Mouse (Mus musculus): ENCODE results near the gene Rab3b.

Gene Rab3b

GRCm38 (mm10) chr4:108878963-108879822, at the start of gene Rab3b:
Rab3b (plus strand) TSS chr4:108879063.
- no peak for DNase-seq (ENCODE audit: low spot score)

- peak; percentile 45 for DNase-seq (ENCODE audit: low spot score)
Observed at GRCm38 (mm10) chr4:108830698-108831097, 48.2 kb upstream of the Rab3b start.

GRCm38 (mm10) chr4:108832916-108833827, 45.7 kb upstream of the Rab3b start, which contains the start of gene Btf3l4:
Btf3l4 (minus strand) TSS chr4:108833614.
- peak; percentile 93 for DNase-seq (ENCODE audit: low spot score)

- DNase-seq (ENCODE audit: low spot score) = no peak
Observed at GRCm38 (mm10) chr4:108833828-108834114, 45.1 kb upstream of the Rab3b start.

- peak; percentile 92 for DNase-seq (ENCODE audit: low spot score)
Observed at GRCm38 (mm10) chr4:108834115-108834970, 44.5 kb upstream of the Rab3b start, which contains the start of gene Txndc12. Txndc12 (plus strand) TSS chr4:108834601.

GRCm38 (mm10) chr4:108834971-108835311, 43.9 kb upstream of the Rab3b start:
- no peak for DNase-seq (ENCODE audit: low spot score)

- no peak for DNase-seq (ENCODE audit: low spot score)
Observed at GRCm38 (mm10) chr4:108835496-108835895, 43.4 kb upstream of the Rab3b start.

GRCm38 (mm10) chr4:108838031-108838430, 40.8 kb upstream of the Rab3b start:
- DNase-seq (ENCODE audit: low spot score) = peak; percentile 20

GRCm38 (mm10) chr4:108841920-108842578, 36.8 kb upstream of the Rab3b start:
- DNase-seq (ENCODE audit: low spot score) = no peak

GRCm38 (mm10) chr4:108843336-108843735, 35.5 kb upstream of the Rab3b start:
- no peak for DNase-seq (ENCODE audit: low spot score)

- DNase-seq (ENCODE audit: low spot score) = no peak
Observed at GRCm38 (mm10) chr4:108845824-108846569, 32.9 kb upstream of the Rab3b start.

GRCm38 (mm10) chr4:108847715-108848504, 31.0 kb upstream of the Rab3b start, which contains the start of gene Kti12:
Kti12 (plus strand) TSS chr4:108847785.
- peak; percentile 91 for DNase-seq (ENCODE audit: low spot score)

- peak; percentile 31 for DNase-seq (ENCODE audit: low spot score)
Observed at GRCm38 (mm10) chr4:108848505-108848848, 30.4 kb upstream of the Rab3b start, which contains the start of gene A730015C16Rik. A730015C16Rik (minus strand) TSS chr4:108848619.

GRCm38 (mm10) chr4:108866806-108867205, 12.1 kb upstream of the Rab3b start:
- no peak for DNase-seq (ENCODE audit: low spot score)

GRCm38 (mm10) chr4:108869730-108870374, 9.0 kb upstream of the Rab3b start:
- DNase-seq (ENCODE audit: low spot score) = peak; percentile 89

GRCm38 (mm10) chr4:108873746-108874145, 5.1 kb upstream of the Rab3b start:
- DNase-seq (ENCODE audit: low spot score) = no peak

- no peak for DNase-seq (ENCODE audit: low spot score)
Observed at GRCm38 (mm10) chr4:108877901-108878300, 962 bp upstream of the Rab3b start.

- DNase-seq (ENCODE audit: low spot score) = no peak
Observed at GRCm38 (mm10) chr4:108883815-108884214, 5.0 kb downstream of the Rab3b start.

GRCm38 (mm10) chr4:108887456-108887855, 8.6 kb downstream of the Rab3b start:
- DNase-seq (ENCODE audit: low spot score) = peak; percentile 19

Data from adipocyte (in vitro differentiated cells).